Mouse (Mus musculus): ENCODE measurements around the gene Lrp2bp. TPM values are rescaled to one million over a fixed set of nuclear protein-coding genes. Genes with fewer than 3 reads are reported as not detected.

Lrp2bp gene
- polyA plus RNA-seq (2014; fragmentation: Nextera tagmentation; extraction: Ambion mirVana): 0.89 and 1.2 TPM in 2 replicates

GRCm38 (mm10) chr8:45999138-45999783 is at the start of gene Lrp2bp:
TSS of gene Lrp2bp (plus strand) at chr8:45999303.
- 5% methylated on average over 22 of the region's 22 CpGs for WGBS (ENCODE audit: insufficient replicate concordance)
- Histone ChIP-seq H3K9ac (ENCODE audit: low read depth, low read length) (peak within 1 kb of the TSS; percentile 74), H3K27ac (ENCODE audit: low read depth, low read length) (peak within 1 kb of the TSS; percentile 96), H3K4me3 (ENCODE audit: low read depth, low read length) (peak within 1 kb of the TSS; percentile 58), H3K36me3 (ENCODE audit: control insufficient read depth, insufficient read depth, low read length) (peaks cover 8% of the 10 kb centered on the region), H3K27me3 (ENCODE audit: control insufficient read depth, insufficient read depth, low read length) (no peaks in the 10 kb centered on the region), H3K4me2 (peak within 1 kb of the TSS; percentile 86), H3K4me1 (ENCODE audit: control insufficient read depth, insufficient read depth, low read length) (peaks cover 5% of the 10 kb centered on the region; the same call in 1 of the 2 replicates), H3K9me3 (replicated peaks; ENCODE audit: control insufficient read depth, low read length) (no peaks in the 10 kb centered on the region)
- ATAC-seq (replicated peaks; ENCODE audit: insufficient number of reproducible peaks, low FRiP score, low TSS enrichment): peak; percentile 29; the same call in 1 of the 2 replicates

GRCm38 (mm10) chr8:45950622-45951021 is 48.5 kb upstream of the Lrp2bp start:
- no peak overlapping the region for H3K9ac ChIP-seq (ENCODE audit: low read depth, low read length)
- H3K36me3 ChIP-seq (ENCODE audit: control insufficient read depth, insufficient read depth, low read length): no peaks in the 10 kb centered on the region
- no peaks in the 10 kb centered on the region for H3K4me1 ChIP-seq (ENCODE audit: control insufficient read depth, insufficient read depth, low read length)
- H3K4me2 ChIP-seq: no peak overlapping the region
- no peaks in the 10 kb centered on the region for H3K27me3 ChIP-seq (ENCODE audit: control insufficient read depth, insufficient read depth, low read length)
- H3K27ac ChIP-seq (ENCODE audit: low read depth, low read length): no peak overlapping the region
- H3K4me3 ChIP-seq (ENCODE audit: low read depth, low read length): no peak overlapping the region
- no peaks in the 10 kb centered on the region for H3K9me3 ChIP-seq (replicated peaks; ENCODE audit: control insufficient read depth, low read length)
- ATAC-seq (replicated peaks; ENCODE audit: insufficient number of reproducible peaks, low FRiP score, low TSS enrichment): no peak
- 47% methylated on average over 2 of the region's 2 CpGs for WGBS (ENCODE audit: insufficient replicate concordance)

DNA sequence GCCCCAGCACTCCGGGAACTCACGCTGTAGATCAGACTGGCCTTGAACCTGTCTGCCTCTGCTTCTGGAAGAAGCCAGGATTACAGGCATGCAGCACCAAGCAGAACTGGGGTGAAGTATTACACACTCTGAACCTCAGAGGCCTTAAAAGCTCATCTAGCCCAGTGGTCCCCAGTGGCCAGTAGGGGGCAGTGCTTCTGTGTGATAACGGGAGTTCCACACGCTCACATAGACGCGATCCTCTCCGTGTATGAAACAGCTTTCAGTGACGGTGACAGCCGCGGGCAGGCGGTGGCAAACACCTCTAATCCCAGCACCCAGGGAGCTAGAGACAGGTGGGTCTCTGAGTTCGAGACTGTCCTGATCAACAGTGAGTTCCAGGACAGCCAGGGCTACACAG is 28.2 kb upstream of the Lrp2bp start:
- H3K9ac ChIP-seq (ENCODE audit: low read depth, low read length): no peak overlapping the region
- H3K4me1 ChIP-seq (ENCODE audit: control insufficient read depth, insufficient read depth, low read length): peaks cover 1% of the 10 kb centered on the region; the same call in 1 of the 2 replicates
- H3K36me3 ChIP-seq (ENCODE audit: control insufficient read depth, insufficient read depth, low read length): 0 out of 2 replicates have a peak, but pooled peaks cover 2% of the 10 kb centered on the region
- H3K4me2 ChIP-seq: no peak overlapping the region
- WGBS (ENCODE audit: insufficient replicate concordance): 94% methylated on average over 12 of the region's 12 CpGs
- no peak overlapping the region for H3K27ac ChIP-seq (ENCODE audit: low read depth, low read length)
- no peak for ATAC-seq (replicated peaks; ENCODE audit: insufficient number of reproducible peaks, low FRiP score, low TSS enrichment)
- H3K4me3 ChIP-seq (ENCODE audit: low read depth, low read length): no peak overlapping the region
- H3K27me3 ChIP-seq (ENCODE audit: control insufficient read depth, insufficient read depth, low read length): no peaks in the 10 kb centered on the region
- no peaks in the 10 kb centered on the region for H3K9me3 ChIP-seq (replicated peaks; ENCODE audit: control insufficient read depth, low read length)

GRCm38 (mm10) chr8:45973988-45974505 is 25.1 kb upstream of the Lrp2bp start:
- H3K9ac ChIP-seq (ENCODE audit: low read depth, low read length): peak overlapping the region; percentile 83; the same call in 1 of the 2 replicates
- H3K4me2 ChIP-seq: peak overlapping the region; percentile 84
- WGBS (ENCODE audit: insufficient replicate concordance): 69% methylated on average over 8 of the region's 8 CpGs
- H3K4me3 ChIP-seq (ENCODE audit: low read depth, low read length): no peak overlapping the region
- H3K9me3 ChIP-seq (replicated peaks; ENCODE audit: control insufficient read depth, low read length): no peaks in the 10 kb centered on the region
- peaks cover 2% of the 10 kb centered on the region; the same call in 1 of the 2 replicates for H3K36me3 ChIP-seq (ENCODE audit: control insufficient read depth, insufficient read depth, low read length)
- H3K27ac ChIP-seq (ENCODE audit: low read depth, low read length): no peak overlapping the region
- peaks cover 5% of the 10 kb centered on the region for H3K4me1 ChIP-seq (ENCODE audit: control insufficient read depth, insufficient read depth, low read length)
- H3K27me3 ChIP-seq (ENCODE audit: control insufficient read depth, insufficient read depth, low read length): no peaks in the 10 kb centered on the region
- ATAC-seq (replicated peaks; ENCODE audit: insufficient number of reproducible peaks, low FRiP score, low TSS enrichment): no peak

GRCm38 (mm10) chr8:45975126-45975836 is 23.8 kb upstream of the Lrp2bp start, which contains the start of the genes 1700029J07Rik and Ufsp2:
TSS of gene 1700029J07Rik (minus strand) at chr8:45975252.
TSS of gene Ufsp2 (plus strand) at chr8:45975528.
- peak within 1 kb of the TSS; percentile 79 for H3K4me3 ChIP-seq (ENCODE audit: low read depth, low read length)
- no peaks in the 10 kb centered on the region for H3K27me3 ChIP-seq (ENCODE audit: control insufficient read depth, insufficient read depth, low read length)
- H3K9me3 ChIP-seq (replicated peaks; ENCODE audit: control insufficient read depth, low read length): no peaks in the 10 kb centered on the region
- peaks cover 2% of the 10 kb centered on the region; the same call in 1 of the 2 replicates for H3K36me3 ChIP-seq (ENCODE audit: control insufficient read depth, insufficient read depth, low read length)
- WGBS (ENCODE audit: insufficient replicate concordance): 1% methylated on average over 57 of the region's 57 CpGs
- peak within 1 kb of the TSS; percentile 83 for H3K9ac ChIP-seq (ENCODE audit: low read depth, low read length)
- peak; percentile 96 for ATAC-seq (replicated peaks; ENCODE audit: insufficient number of reproducible peaks, low FRiP score, low TSS enrichment)
- H3K4me1 ChIP-seq (ENCODE audit: control insufficient read depth, insufficient read depth, low read length): peaks cover 5% of the 10 kb centered on the region
- peak within 1 kb of the TSS; percentile 86 for H3K27ac ChIP-seq (ENCODE audit: low read depth, low read length)
- peak within 1 kb of the TSS; percentile 84 for H3K4me2 ChIP-seq

- H3K36me3 ChIP-seq (ENCODE audit: control insufficient read depth, insufficient read depth, low read length): peaks cover 3% of the 10 kb centered on the region; the same call in 1 of the 2 replicates
- peak overlapping the region; percentile 79 for H3K4me3 ChIP-seq (ENCODE audit: low read depth, low read length)
- no peaks in the 10 kb centered on the region for H3K27me3 ChIP-seq (ENCODE audit: control insufficient read depth, insufficient read depth, low read length)
- H3K4me1 ChIP-seq (ENCODE audit: control insufficient read depth, insufficient read depth, low read length): peaks cover 5% of the 10 kb centered on the region
- no peak for ATAC-seq (replicated peaks; ENCODE audit: insufficient number of reproducible peaks, low FRiP score, low TSS enrichment)
- 0 out of 2 replicates have a peak overlapping the region, but pooled peaks have one; percentile 86 for H3K27ac ChIP-seq (ENCODE audit: low read depth, low read length)
- 61% methylated on average over 11 of the region's 11 CpGs for WGBS (ENCODE audit: insufficient replicate concordance)
- H3K9me3 ChIP-seq (replicated peaks; ENCODE audit: control insufficient read depth, low read length): no peaks in the 10 kb centered on the region
- H3K4me2 ChIP-seq: peak overlapping the region; percentile 84
- peak overlapping the region; percentile 75 for H3K9ac ChIP-seq (ENCODE audit: low read depth, low read length)
These were observed 23.1 kb upstream of the Lrp2bp start for GRCm38 (mm10) chr8:45975837-45976468.

DNA sequence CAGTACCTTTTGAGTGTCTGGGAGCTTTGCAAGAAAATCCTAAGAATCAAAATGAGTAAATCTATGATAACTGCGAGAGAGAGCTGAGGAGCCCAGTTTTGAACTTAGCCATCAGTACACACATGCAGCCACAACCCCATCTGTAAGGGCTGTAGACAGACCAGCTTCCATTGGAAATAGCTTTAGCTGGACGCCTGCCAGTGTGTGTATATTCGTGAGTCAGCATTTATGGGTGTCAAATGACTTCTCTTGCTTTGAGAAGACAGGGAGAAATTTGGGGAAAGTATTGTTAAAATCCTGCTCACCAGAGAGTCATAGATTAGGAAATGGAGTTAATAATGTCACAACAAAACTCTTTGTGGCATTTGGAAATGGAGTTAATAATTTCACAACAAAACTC is 12.4 kb upstream of the Lrp2bp start:
- Histone ChIP-seq H3K4me2 (no peak overlapping the region), H3K36me3 (ENCODE audit: control insufficient read depth, insufficient read depth, low read length) (0 out of 2 replicates have a peak, but pooled peaks cover 3% of the 10 kb centered on the region), H3K27me3 (ENCODE audit: control insufficient read depth, insufficient read depth, low read length) (no peaks in the 10 kb centered on the region), H3K9me3 (replicated peaks; ENCODE audit: control insufficient read depth, low read length) (no peaks in the 10 kb centered on the region), H3K27ac (ENCODE audit: low read depth, low read length) (no peak overlapping the region), H3K4me3 (ENCODE audit: low read depth, low read length) (no peak overlapping the region), H3K9ac (ENCODE audit: low read depth, low read length) (no peak overlapping the region), H3K4me1 (ENCODE audit: control insufficient read depth, insufficient read depth, low read length) (no peaks in the 10 kb centered on the region)
- 79% methylated on average over 3 of the region's 3 CpGs for WGBS (ENCODE audit: insufficient replicate concordance)
- no peak for ATAC-seq (replicated peaks; ENCODE audit: insufficient number of reproducible peaks, low FRiP score, low TSS enrichment)

DNA sequence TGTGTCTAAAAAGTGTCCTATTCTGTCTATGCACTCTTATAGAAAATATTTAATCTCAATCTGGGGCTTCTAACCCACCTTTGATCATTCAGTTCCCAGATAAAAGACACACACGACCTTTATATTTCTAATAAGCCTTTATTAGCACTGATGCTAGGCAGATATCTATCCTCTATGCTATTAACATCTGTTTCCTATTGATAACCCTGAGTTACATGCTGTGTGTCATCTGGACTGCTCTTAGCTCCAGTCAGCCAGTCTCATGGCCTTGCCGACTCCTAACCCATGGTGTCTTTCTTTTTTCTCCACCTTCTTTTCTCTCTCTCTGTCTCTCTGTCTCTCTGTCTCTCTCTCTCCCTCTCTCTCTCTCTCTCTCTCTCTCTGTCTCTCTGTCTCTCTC is 10.9 kb upstream of the Lrp2bp start:
- H3K36me3 ChIP-seq (ENCODE audit: control insufficient read depth, insufficient read depth, low read length): 0 out of 2 replicates have a peak, but pooled peaks cover 3% of the 10 kb centered on the region
- ATAC-seq (replicated peaks; ENCODE audit: insufficient number of reproducible peaks, low FRiP score, low TSS enrichment): no peak
- WGBS (ENCODE audit: insufficient replicate concordance): 49% methylated on average over 2 of the region's 2 CpGs

More for the DNA sequence above, 10.9 kb upstream of the Lrp2bp start:
- no peak overlapping the region for H3K27ac ChIP-seq (ENCODE audit: low read depth, low read length)
- no peaks in the 10 kb centered on the region for H3K27me3 ChIP-seq (ENCODE audit: control insufficient read depth, insufficient read depth, low read length)
- H3K4me3 ChIP-seq (ENCODE audit: low read depth, low read length): no peak overlapping the region
- H3K4me1 ChIP-seq (ENCODE audit: control insufficient read depth, insufficient read depth, low read length): no peaks in the 10 kb centered on the region
- no peaks in the 10 kb centered on the region for H3K9me3 ChIP-seq (replicated peaks; ENCODE audit: control insufficient read depth, low read length)
- H3K9ac ChIP-seq (ENCODE audit: low read depth, low read length): no peak overlapping the region
- H3K4me2 ChIP-seq: no peak overlapping the region

Measured in heart, embryonic 11.5 days (tissue).